Mouse (Mus musculus) gastrocnemius, adult 2 months (tissue): Measurements from ENCODE around the gene Galnt9. TPM values are rescaled to one million over a fixed set of nuclear protein-coding genes. Genes with fewer than 3 reads are reported as not detected.

ENCODE experiments used
- DNase-seq: peaks from one replicate; pipeline ENCODE4 v3.0.0; 2022
- H3K27ac ChIP-seq: fragments of 200-600 bp; 2 replicates; pipeline ENCODE4 v1.8.1; 2022; ENCODE audit warnings: mild to moderate bottlenecking
- H3K4me3 ChIP-seq: fragments of 200-600 bp; 2 replicates; pipeline ENCODE4 v1.8.1; 2022; ENCODE audit warnings: mild to moderate bottlenecking, moderate library complexity
- CTCF ChIP-seq: fragments of 200-600 bp; IDR thresholded peaks from 2 replicates; pipeline ENCODE4 v1.8.1; 2022; ENCODE audit warnings: antibody characterized with exemption, mild to moderate bottlenecking, moderate library complexity
- intact Hi-C: fragments of 180-260 bp; cut with DNase I; formaldehyde crosslinking; loops from one replicate; pipeline ENCODE4 v1.15.1; 2025
- total RNA-seq, 2 experiments: library from RNA; stranded (reverse); gene quantifications; 2 replicates each; pipeline ENCODE4 v1.2.3; 2021

Gene Galnt9
- total RNA-seq, 2 experiments from 2014 or later, result not detected

DNA sequence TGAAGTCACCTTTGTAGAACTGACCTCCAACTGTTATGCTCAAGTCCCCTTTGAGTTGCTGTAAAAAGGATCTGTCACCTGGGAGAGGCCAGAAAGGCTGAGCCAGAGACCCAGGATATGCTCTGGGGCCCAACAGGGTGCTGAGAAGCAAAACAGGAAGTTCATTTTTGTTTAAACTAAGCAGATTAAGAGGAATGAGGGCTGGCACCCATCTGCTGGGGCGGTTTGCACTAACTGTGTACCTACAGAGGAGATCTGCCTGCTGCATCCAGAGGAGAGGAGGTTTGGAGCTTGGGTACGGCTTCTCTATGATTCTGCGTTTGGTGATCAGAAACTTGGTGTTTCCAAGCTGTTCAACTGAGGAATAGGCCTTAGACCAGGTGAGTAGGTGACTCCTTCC, 29.5 kb upstream of the Galnt9 start:
- H3K4me3 ChIP-seq, result no peak overlapping the region
- intact Hi-C loops, result no loop called here
- no peak for TF ChIP-seq CTCF
- no peak for DNase-seq
- no peak overlapping the region for H3K27ac ChIP-seq

DNA sequence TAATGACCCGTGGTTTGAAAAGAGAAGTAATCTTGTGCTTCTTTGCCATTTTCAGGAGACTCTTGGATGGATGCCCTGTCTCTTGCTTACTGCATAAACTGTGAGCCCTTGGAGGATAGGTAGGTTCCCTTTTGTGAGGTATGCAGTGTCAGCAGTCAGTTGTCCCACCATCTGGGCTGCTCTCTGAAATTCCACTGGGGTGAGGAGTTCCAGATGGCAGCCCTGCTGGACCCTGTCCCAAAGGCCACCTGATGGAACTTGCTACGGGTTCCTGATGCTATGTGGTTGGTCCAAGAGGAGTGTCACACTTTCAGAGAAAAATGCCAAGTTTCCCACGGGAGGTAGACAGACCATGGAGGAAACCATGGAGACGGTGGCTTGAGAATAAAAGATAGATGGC, 27.8 kb upstream of the Galnt9 start:
- Histone ChIP-seq H3K4me3 (no peak overlapping the region), H3K27ac (no peak overlapping the region)
- TF ChIP-seq CTCF, result no peak
- intact Hi-C loops, result no loop called here
- DNase-seq, result no peak

DNA sequence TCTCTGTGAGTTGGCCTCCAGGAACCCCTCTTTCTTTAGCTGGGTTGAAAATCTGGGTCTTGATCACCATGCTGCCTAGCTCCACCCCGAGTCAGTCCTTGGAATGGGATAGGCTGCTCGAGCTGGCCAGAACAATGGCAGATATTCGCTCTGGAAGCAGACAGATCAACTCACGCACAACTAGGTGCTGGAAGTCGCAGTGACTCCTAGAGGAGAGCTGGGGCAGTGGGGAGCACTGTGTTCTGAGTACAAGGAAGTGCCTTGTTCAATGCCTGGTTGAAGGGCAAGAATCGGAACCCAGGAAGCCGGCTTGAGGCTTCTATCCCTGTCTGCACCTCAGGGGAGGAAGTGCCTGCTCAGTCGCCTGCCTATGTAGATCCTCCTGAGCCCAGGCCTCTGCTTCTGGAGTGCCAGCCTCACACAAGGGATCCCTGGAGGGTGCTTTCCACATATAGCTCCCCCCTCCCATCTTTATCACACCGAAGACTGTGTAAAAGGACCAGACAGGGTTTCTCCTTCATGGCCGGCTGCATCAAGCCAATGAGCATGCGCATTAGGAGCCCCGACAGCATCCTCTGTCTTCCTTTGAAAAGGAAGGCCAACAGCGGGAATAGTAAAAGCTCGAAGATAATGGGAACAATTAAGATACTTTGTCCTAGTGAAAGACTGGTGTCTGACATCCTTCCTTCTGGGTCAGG, 25.9 kb upstream of the Galnt9 start:
- DNase-seq, result no peak
- no peak overlapping the region for H3K4me3 ChIP-seq
- intact Hi-C loops, result no loop called here
- TF ChIP-seq CTCF, result no peak
- H3K27ac ChIP-seq, result no peak overlapping the region

DNA sequence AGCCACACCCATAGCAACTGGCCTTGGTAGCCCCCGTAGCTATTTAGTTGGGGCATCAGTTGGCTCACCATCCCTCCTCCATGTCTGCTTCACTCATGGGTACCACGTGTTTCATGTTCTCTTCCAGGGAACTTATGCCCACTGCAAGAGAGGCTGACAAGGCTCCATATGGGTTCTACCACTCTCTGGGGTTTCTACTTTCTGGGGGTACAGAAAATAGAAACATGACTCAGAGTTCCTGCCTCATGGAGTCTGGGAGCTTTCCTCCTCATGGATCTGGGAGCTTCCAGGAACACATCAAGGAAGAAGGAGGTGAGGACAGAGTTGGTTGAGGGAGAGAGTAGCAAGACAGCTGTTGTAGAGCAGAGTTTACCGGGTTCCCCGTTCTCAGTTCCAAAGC, 23.2 kb upstream of the Galnt9 start:
- Histone ChIP-seq H3K27ac (no peak overlapping the region), H3K4me3 (no peak overlapping the region)
- TF ChIP-seq CTCF, result no peak
- intact Hi-C loops, result no loop called here
- DNase-seq, result no peak

DNA sequence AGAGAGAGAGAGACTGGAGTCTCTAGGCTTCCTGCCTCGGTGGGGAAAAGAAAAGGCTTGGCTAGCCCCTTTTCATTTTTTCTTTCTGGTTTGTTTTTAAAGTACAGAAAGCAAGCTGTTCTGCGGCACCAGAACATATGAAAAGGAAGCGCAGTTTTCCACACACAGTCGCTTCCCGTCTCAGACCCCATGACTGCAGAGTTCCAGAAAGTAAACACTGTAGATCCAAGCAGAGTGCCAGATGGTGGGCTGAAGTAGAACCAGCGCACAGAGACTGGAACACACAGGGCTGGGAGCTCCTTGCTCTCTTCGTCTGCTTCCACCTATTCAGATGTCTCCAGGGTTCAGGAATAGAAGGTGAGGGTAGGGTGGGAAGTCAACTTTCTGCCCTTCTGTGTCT, 22.3 kb upstream of the Galnt9 start:
- no peak overlapping the region for H3K4me3 ChIP-seq
- no peak for DNase-seq
- H3K27ac ChIP-seq, result no peak overlapping the region
- TF ChIP-seq CTCF, result no peak
- intact Hi-C loops, result no loop called here

DNA sequence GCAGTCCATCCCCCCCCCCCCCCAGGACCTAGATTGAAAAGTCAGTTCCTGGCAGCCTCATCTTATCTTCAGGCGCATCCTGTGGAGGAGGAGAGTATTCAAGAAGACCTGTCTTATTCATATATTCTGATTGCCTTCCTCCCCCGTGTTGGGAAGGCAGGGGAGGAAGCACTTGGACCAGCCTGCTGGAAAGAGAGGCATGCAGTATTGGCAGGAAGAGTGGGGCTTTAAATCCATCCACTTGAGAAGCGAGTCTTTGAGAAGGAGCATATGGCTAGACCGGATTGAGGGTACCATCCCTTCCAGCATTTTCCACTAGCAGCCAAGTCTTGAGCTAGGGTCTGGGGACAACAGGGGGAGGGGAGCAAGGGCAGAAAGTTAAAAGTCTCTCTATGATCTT, 20.9 kb upstream of the Galnt9 start:
- no peak for TF ChIP-seq CTCF
- no peak overlapping the region for H3K4me3 ChIP-seq
- DNase-seq, result no peak
- intact Hi-C loops, result no loop called here
- H3K27ac ChIP-seq, result no peak overlapping the region

DNA sequence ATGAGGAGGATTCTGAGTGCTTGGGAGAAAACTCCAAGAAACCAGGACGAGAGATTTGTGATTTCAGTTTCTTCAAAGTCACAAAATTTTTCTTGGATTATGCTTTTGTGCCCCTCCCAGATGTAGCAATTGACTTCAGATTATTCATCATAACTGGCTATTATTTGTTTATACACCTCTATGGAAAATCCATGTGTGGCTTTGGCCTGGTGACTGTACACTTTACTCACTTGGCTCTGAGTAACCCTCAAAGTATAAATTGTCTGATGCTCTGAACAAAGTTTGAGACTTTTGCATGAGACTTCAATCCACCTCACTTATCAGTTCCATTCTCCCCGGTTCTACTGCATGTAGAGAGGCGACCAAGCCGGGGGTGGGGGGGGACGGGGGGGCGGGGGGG, 18.5 kb upstream of the Galnt9 start:
- no peak for DNase-seq
- Histone ChIP-seq H3K4me3 (no peak overlapping the region), H3K27ac (no peak overlapping the region)
- TF ChIP-seq CTCF, result no peak
- intact Hi-C loops, result no loop called here

DNA sequence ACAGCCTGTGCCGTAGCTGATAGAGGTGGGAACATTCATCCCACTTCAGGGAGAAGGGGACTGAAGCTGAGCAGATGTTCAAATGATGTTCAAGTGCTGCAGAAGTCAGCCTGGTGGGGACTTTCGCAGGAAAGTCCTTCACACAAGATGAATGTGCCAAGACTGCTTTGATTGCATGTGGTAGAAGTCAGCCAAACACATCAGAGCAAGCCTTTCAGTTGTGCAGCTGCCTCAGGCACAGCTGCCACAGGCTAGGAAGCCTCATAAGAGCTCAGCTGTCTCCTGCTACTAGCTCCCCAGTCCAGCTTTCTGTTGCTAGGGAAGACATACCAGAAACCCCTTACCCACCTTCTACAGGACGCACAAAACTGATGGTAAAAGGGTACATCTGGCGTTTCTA, 17.6 kb upstream of the Galnt9 start:
- no peak for DNase-seq
- TF ChIP-seq CTCF, result no peak
- intact Hi-C loops, result no loop called here
- Histone ChIP-seq H3K27ac (no peak overlapping the region), H3K4me3 (no peak overlapping the region)

DNA sequence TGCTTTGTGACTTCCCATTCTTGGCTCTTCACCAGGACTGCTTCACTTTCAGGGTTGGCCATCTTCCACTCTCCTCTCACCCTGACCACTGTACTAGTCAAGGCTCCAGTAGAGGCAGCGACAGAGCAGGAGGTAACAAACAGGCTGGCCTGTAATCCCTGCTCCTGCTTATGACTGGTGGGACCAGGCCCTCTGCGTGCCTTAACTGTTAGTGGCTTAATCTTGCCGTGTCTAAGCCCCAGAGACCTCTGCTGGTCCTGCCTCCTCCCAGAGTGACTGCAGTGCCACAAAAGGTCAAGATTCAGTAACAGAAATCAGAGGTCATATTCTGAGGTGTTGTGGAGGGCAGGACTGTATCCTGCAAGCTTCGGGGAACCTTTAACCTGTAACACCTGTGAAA, 13.1 kb upstream of the Galnt9 start:
- H3K27ac ChIP-seq, result no peak overlapping the region
- intact Hi-C loops, result no loop called here
- TF ChIP-seq CTCF, result no peak
- H3K4me3 ChIP-seq, result no peak overlapping the region
- DNase-seq, result no peak

DNA sequence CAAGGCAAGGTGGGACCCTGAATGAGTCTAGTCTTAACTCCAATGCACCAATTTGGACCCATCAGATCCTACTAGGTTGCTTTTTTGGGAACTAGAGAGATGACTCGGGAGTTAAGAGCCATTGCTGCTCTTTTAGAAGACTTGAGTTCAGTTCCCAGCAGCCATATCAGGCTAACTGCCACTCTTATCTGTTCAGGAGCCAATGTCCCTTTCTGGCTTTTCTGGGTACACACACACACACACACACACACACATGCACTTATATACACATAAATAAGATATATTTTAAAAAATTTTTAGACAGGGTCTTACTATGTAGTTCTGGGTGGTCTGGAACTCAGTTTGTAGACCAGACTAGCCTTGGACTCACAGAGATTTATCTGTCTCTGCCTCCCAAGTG, 9.8 kb upstream of the Galnt9 start:
- no peak overlapping the region for H3K27ac ChIP-seq
- TF ChIP-seq CTCF, result no peak
- no peak for DNase-seq
- intact Hi-C loops, result no loop called here
- H3K4me3 ChIP-seq, result no peak overlapping the region

DNA sequence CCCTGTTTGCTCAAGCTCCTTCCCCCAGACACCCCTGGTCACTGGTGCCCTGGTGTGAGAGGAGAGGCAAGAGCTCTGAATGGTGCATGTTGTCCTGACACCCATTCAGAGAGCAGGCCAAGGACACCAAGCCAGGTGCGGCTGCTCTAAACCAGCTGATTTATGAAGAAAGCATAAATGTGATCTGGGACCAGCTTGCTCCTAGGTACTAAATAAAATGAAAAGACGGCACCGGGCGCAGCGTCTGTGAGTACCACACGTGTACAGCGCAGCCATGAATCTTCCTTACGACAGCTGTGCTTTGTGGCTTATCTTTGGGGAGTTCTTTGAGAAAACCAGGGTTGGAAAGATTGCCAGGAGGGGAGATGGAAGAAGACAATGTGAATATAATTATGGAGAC, 8.2 kb upstream of the Galnt9 start:
- no peak overlapping the region for H3K27ac ChIP-seq
- H3K4me3 ChIP-seq, result no peak overlapping the region
- no peak for TF ChIP-seq CTCF
- no peak for DNase-seq
- intact Hi-C loops, result no loop called here

DNA sequence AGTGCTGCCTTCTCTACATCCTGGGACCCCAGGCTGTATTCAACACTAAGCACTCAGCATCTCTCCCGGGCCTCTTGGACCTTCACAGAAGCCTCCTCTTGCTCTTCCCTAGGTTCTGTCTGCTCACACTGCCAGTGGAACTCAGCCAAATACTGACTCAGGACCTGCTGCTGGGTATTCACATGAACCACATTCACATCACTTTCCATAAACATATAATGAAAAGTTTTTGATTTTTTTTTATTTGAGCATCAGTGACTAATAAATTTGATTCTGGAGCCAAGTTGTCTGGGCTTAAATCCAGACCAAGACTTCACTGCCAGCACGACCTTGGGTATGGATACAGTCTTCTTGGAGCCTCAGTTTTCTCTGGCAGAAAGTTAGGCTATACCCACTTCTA, 3.2 kb upstream of the Galnt9 start:
- TF ChIP-seq CTCF, result no peak
- Histone ChIP-seq H3K4me3 (no peak overlapping the region), H3K27ac (no peak overlapping the region)
- DNase-seq, result no peak
- intact Hi-C loops, result no loop called here

DNA sequence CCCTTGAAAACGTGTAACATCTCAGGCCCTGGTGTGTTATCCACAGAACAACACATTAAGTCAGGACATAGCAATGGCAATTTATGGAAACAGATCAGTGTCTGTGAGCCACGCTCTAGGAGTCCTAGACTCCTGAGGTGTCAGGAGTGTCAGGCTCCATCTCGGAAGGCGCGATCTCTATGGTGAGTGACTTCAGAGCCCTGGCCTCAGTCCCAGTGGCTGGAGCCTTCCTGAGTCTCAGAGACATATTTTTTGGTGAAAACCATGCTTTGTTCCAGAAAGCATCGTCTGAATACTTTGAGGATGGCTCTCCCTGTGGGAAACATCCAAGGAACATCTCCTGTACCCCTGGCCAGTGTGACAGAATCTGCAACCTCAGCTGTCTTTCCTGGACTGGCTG, 2.7 kb upstream of the Galnt9 start:
- no peak for TF ChIP-seq CTCF
- H3K27ac ChIP-seq, result no peak overlapping the region
- H3K4me3 ChIP-seq, result no peak overlapping the region
- intact Hi-C loops, result no loop called here
- no peak for DNase-seq

DNA sequence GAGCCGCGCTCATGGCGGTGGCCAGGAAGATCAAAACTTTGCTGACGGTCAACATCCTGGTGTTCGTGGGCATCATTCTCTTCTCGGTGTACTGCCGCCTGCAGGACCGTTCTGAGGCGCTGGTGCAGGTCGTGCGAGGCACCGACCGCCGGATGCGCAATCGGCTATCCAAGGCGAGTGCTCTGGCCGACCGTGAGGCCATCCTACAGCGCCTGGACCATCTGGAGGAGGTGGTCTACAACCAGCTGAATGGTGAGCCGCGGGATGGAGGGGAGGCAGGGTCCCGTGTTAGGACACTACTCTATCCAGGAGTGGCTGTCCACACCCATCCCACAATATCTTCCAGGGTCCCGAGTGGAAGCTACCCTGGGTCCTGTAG, 525 bp downstream of the Galnt9 start:
- intact Hi-C loops, result no loop called here
- Histone ChIP-seq H3K27ac (no peak overlapping the region), H3K4me3 (no peak overlapping the region)
- DNase-seq, result no peak
- TF ChIP-seq CTCF, result no peak

DNA sequence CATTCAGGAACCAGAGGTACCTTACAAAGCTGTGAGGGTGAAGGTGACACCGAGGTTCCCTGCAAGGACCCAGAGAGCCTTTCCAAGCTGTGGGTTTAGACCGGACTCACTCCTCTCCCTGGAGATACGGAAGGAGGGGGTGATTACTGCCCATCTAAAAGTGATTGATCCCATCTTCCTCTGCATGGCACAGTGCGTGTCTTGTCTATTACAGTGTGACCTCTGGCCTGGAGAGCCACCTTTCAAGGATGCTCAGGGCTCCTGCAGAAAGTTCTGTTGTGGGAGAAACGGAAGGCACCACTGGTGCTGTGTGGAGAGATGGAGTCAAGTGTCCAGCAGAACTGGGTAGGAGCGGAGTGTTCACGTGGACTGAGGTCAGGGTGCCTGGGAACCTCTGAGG, 1.2 kb downstream of the Galnt9 start:
- no peak for DNase-seq
- no peak for TF ChIP-seq CTCF
- intact Hi-C loops, result no loop called here
- Histone ChIP-seq H3K4me3 (no peak overlapping the region), H3K27ac (no peak overlapping the region)
